Mouse (Mus musculus): Measurements from ENCODE around the gene Znhit1.

Gene Znhit1

GRCm38 (mm10) chr5:136987934-136988271, at the start of gene Znhit1:
Gene Znhit1 (minus strand): TSS chr5:136988021.
- in situ Hi-C loops (cut with MboI; ENCODE audit: low sequenced_read_pairs) = no loop called here

- in situ Hi-C loops (cut with MboI; ENCODE audit: low sequenced_read_pairs) = no loop called here
Measured at GRCm38 (mm10) chr5:137036211-137036610, 48.4 kb upstream of the Znhit1 start.

DNA sequence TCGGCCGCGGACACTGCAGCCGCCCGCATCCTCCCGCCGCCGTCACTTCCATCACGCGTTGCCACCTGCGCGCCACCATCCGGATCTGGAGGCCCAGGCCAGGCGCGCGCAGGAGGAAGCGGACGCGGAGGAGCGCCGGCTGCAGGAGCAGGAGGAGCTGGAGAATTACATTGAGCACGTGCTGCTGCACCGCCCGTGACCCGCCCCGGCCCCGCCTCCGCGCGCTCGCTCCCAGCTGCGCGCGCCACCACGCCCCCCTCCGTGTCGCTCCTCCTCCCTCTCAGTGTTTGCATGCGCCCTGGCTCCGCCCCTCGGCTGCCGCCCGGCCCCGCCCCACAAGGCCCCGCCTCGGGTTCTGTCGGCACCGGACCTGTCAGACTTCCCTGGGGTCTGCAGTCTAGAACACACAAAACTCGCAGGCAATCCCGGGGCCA, 44.8 kb upstream of the Znhit1 start:
- in situ Hi-C loops (cut with MboI; ENCODE audit: low sequenced_read_pairs) = no loop called here

DNA sequence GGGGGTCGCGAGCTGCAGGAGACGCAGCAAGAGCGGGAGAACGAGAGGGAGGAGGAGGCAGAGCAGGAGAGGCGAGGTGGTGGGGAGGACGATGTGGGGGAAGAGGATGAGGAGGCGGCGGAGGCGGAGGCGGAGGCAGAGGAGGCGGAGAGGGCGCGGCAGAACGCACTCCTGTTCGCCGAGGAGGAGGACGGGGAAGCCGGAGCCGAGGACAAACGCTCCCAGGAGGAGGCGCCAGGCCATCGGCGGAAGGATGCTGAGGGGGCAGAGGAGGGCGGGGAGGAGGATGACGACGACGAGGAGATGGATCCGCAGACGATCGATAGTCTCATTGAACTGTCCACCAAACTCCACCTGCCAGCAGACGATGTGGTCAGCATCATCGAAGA, 44.2 kb upstream of the Znhit1 start:
- in situ Hi-C loops (cut with MboI; ENCODE audit: low sequenced_read_pairs) = no loop called here

- in situ Hi-C loops (cut with MboI; ENCODE audit: low sequenced_read_pairs) = no loop called here
Measured at GRCm38 (mm10) chr5:137031076-137032032, 43.5 kb upstream of the Znhit1 start.

DNA sequence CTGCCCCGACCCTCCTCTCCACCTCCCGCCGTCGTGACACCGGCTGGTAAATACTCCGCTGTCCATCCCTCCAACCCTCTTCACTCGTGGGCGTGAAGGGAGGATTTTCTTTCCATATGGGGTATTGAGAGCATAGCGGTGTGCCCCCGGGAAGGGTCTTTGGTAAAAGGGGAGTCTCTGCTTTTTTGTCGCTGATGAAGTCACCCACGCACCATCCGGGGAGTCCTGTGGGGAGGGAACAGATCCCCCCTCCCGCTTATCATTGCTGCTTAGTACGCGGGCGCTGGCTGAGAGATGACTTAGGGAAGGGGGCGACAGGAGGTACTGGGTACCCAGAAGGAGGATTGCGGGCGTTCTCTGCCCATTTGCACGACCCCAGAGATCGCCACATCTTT, 42.6 kb upstream of the Znhit1 start:
- in situ Hi-C loops (cut with MboI; ENCODE audit: low sequenced_read_pairs) = no loop called here

GRCm38 (mm10) chr5:137029643-137030415, 42.0 kb upstream of the Znhit1 start:
- in situ Hi-C loops (cut with MboI; ENCODE audit: low sequenced_read_pairs) = no loop called here

- in situ Hi-C loops (cut with MboI; ENCODE audit: low sequenced_read_pairs) = no loop called here
Measured at GRCm38 (mm10) chr5:137029273-137029585, 41.4 kb upstream of the Znhit1 start.

- in situ Hi-C loops (cut with MboI; ENCODE audit: low sequenced_read_pairs) = no loop called here
Measured at GRCm38 (mm10) chr5:137028561-137029272, 40.9 kb upstream of the Znhit1 start.

- in situ Hi-C loops (cut with MboI; ENCODE audit: low sequenced_read_pairs) = no loop called here
Measured at GRCm38 (mm10) chr5:137026092-137026491, 38.3 kb upstream of the Znhit1 start, which contains the start of gene Vgf. Gene Vgf (plus strand): TSS chr5:137026392.

- in situ Hi-C loops (cut with MboI; ENCODE audit: low sequenced_read_pairs) = no loop called here
Measured at GRCm38 (mm10) chr5:137025132-137025531, 37.3 kb upstream of the Znhit1 start.

- in situ Hi-C loops (cut with MboI; ENCODE audit: low sequenced_read_pairs) = no loop called here
Measured at GRCm38 (mm10) chr5:137024318-137024717, 36.5 kb upstream of the Znhit1 start.

GRCm38 (mm10) chr5:137015913-137016312, 28.1 kb upstream of the Znhit1 start:
- in situ Hi-C loops (cut with MboI; ENCODE audit: low sequenced_read_pairs) = no loop called here

DNA sequence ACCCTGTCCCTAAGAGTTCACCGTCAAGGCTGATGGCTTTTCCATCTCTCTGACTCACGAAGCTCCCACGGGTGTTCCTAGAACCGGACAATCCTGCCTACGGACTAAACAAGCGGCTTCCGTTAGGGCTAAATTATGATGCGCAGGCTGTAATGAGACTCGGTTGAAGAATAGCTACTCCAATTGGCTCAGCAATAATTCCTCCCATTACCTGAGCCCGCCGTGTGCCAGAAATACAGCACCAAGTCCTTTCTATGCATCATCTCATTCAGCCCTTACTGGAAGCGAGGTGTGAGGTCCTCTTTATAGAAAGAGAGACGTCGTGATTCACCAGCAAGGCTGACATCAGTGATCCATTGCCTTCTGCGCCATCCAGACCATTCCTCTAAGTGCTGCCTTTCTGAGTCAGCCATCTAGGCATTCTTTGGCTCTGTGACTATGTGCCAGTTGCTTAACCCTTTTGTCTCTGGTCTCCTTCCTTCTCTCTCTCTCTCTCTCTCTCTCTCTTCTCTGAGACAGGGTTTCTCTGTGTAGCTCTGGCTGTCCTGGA, 24.7 kb upstream of the Znhit1 start:
- in situ Hi-C loops (cut with MboI; ENCODE audit: low sequenced_read_pairs) = no loop called here

GRCm38 (mm10) chr5:137009988-137010387, 22.2 kb upstream of the Znhit1 start:
- in situ Hi-C loops (cut with MboI; ENCODE audit: low sequenced_read_pairs) = no loop called here

- in situ Hi-C loops (cut with MboI; ENCODE audit: low sequenced_read_pairs) = no loop called here
Measured at GRCm38 (mm10) chr5:137007276-137007675, 19.5 kb upstream of the Znhit1 start.

GRCm38 (mm10) chr5:137000612-137001011, 12.8 kb upstream of the Znhit1 start:
- in situ Hi-C loops (cut with MboI; ENCODE audit: low sequenced_read_pairs) = no loop called here

DNA sequence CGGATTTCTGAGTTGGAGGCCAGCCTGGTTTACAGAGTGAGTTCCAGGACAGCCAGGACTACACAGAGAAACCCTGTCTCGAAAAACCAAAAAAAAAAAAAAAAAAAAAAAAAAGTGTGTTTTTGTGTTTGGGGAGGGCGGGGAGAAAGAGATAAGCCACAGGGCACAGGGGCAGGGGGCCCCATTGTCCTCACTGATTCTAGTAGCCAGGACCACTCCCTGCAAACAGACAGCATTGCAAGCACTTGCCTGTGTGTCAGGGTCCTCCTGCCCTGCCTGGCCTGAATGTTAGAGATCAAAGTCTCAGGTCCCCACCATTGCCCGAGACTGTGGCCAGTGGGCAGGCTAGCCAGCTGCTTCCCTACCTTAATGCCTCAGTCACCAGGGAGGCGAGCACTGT, 11.6 kb upstream of the Znhit1 start:
- in situ Hi-C loops (cut with MboI; ENCODE audit: low sequenced_read_pairs) = no loop called here

- in situ Hi-C loops (cut with MboI; ENCODE audit: low sequenced_read_pairs) = no loop called here
Measured at GRCm38 (mm10) chr5:136989801-136990200, 2.0 kb upstream of the Znhit1 start.

DNA sequence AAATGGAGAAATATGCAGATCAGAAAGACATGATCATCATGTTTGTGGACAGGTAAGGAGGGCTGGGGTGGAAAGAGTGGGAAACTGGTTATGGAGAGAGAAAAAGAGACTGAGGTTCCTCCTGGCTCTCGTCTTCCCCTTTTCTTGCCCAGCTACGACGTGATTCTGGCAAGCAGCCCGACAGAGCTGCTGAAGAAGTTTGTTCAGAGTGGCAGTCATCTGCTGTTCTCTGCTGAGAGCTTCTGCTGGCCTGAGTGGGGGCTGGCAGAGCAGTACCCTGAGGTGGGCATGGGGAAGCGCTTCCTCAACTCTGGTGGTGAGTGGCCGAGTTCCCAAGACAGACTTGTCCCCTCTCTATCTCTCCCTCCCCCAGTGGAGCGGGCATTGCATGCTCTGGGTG, 599 bp upstream of the Znhit1 start:
- in situ Hi-C loops (cut with MboI; ENCODE audit: low sequenced_read_pairs) = no loop called here

All from CH12F3 (cell line).